Mouse (Mus musculus) left cerebral cortex, postnatal 25 days (tissue): ENCODE results near the gene Aldoart2. TPM values are rescaled to one million over a fixed set of nuclear protein-coding genes. Genes with fewer than 3 reads are reported as not detected.
A peak's percentile ranks its signal among the peaks of the same experiment; 100 is the strongest.
"Not testable (repeated sequence)": the region's sequence is repeated elsewhere in the genome, so short reads cannot be mapped to it uniquely, and the experiment has no call there.

ENCODE experiments used
- DNase-seq, 2 experiments: peaks; one replicate each; pipeline ENCODE4 v3.0.0; 2022; ENCODE audit warnings: low spot score in 2 of 2, mixed read lengths in 1 of 2
- intact Hi-C: fragments of 180-260 bp; cut with DNase I; formaldehyde crosslinking; loops from one replicate; pipeline ENCODE4 v1.15.1; 2025
- total RNA-seq, 2 experiments: library from RNA; stranded (reverse); gene quantifications; 2 replicates each; pipeline ENCODE4 v1.2.3; 2021

The Aldoart2 gene
- not detected for total RNA-seq

- DNase-seq, result no peak
- intact Hi-C loops, result no loop called here
These were observed at the start of gene Aldoart2 for GRCm38 (mm10) chr12:55565206-55565605. Gene Aldoart2, plus strand, starts transcription at chr12:55565239.

GRCm38 (mm10) chr12:55518061-55518738 lies 46.8 kb upstream of the Aldoart2 start:
- intact Hi-C loops, result loop anchor here (10.0 kb wide), 1 partner anchor 147 kb away; no protein-coding TSS in a partner anchor
- DNase-seq, result peak in 1 of 2 experiments; percentile 24

DNA sequence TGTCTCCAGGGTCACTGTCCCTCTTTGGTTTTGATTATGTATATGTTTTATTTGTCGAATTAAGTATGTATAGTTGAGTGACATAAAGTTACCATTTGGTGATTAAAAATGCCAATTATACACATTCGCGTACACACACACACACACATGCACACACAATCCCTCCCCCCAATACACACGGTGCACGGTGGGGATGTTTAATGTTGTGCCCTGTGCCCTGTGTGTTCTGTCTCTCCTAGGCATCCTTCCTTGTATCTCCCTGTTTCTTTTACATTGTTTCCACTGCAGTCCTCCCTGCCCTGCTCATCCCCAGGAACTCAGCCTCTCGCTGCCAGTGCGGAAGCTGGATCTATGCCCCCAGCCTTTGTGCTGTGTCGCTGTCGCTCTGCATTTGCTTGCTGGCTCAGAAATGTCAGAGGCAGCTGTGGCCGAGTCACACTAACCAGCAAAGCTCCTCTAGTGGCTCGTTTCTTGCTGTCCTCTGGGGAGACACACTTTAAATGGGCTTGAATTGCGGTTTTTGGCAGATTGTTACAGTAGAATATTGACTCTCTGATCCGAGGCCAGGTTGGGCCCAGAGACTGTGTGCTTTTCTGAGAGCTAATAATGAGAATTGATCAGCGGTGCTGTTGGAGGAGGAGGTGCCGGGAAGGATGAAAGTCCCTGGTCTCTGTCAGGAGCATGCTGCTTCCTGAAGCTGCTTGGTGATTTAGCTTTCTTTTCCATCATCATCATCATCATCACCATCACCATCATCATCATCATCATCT lies 37.9 kb upstream of the Aldoart2 start:
- intact Hi-C loops, result loop anchor here (10.0 kb wide), 1 partner anchor 308 kb away; the partner anchor contains the start of gene Brms1l

DNA sequence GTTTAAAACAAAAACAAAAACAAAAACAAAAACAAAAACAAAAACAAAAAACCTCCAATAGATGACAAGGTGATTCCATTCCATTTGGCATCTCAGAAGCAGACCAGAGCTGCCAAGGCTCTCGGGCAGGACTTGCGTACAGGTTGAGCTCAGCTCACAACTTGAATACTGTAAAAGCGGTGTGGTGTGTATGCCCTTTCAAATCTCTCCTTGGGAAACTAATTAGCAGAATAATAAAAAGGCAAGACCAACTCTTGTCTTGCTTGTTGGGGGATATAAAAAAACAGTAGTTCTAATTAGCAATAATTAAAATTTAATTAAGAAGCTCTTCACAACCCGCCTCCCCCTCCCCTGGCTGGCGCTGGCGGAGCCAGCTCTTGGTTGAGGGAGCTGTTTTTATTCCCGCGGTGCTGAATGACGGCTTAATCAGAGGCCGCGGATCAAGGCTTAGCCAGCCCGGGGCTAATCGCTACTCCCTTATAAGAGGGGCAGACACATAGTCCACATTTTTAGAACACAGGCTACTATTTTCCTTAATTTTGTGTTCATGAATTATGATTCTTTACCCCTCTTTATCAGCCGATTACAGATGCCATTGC lies 28.4 kb upstream of the Aldoart2 start:
- DNase-seq, result no peak
- intact Hi-C loops, result no loop called here

More for the DNA sequence above, 37.9 kb upstream of the Aldoart2 start:
- no peak for DNase-seq

DNA sequence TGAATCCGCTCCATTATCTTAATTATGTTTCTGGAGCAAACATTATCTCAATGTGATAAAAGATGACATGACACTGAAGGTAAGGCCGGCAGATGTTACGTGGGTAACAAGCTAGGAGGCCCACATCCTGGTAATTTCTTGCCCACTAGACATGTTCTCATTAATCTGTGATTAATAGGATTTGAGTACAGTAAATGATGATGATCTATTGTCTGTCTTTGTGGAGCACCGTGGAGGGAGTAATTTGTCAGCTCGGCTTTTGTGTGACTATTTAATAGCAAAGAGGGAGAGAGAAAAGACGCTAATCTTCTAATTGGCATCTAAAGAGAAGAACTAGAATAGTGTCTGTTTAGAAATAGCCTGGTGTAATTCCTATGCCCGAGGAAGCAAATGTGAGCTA lies 27.3 kb upstream of the Aldoart2 start:
- no peak for DNase-seq
- intact Hi-C loops, result no loop called here

DNA sequence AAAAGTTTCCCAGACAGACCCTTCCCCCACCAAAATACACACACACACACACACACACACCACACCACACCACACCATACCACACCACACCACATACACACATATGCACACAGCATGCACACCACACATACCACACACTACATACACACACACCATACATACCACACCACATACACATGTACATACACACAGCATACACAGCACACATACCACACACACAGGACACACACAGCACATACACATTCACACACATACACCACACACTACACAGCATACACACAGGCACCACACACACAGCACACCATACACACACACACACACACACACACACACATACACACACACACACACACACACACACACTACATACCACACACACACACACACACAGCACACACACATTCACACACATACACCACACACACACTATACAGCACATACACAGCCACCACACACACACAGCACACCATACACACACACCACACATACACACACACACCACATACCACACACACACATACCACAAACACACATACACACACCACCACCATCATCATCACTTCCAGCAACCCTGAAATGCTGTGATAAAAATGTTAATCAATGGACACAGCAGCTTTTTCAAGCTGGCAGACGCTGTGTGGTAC lies 26.6 kb upstream of the Aldoart2 start:
- intact Hi-C loops, result no loop called here
- no peak for DNase-seq

DNA sequence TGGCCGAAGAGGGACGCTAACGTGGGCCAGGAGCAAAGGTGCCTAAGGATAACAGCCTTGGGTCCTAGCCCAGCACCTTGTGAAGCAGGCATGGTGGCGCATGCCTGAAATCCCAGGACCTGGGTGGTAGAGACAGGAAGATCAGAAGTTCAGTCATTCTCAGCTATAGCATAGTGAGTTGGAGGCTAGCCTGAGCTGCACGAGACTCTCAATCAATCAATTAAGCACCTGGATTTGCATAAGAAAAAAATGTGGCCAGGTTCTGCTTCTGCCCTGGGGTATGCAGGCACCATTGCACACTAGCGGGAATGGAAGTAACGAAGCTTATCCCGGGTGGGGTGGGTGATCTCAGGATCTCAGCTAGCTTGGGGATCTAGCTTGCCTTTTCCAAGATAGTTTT lies 25.9 kb upstream of the Aldoart2 start:
- intact Hi-C loops, result no loop called here

DNA sequence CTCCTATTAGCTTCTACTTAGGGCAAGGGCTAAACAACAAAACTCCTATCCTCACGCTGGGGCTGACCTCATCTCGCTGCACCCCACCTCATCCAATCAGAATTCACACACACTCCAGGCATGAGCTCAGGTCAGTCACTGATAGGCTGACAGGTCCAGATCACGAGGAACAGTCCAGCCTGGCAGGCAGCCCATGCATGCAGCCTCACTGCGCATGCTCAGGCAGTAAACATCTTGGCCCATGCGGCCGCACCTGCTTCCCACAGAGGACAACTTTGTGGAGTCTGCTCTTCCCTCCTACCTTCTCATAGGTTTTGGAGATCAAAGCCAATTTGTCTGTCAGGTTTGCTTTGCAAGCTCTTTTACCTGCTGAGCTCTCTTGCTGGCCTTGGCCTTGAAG lies 10.1 kb upstream of the Aldoart2 start:
- intact Hi-C loops, DNase-seq: not testable (repeated sequence)

More for the DNA sequence above, 25.9 kb upstream of the Aldoart2 start:
- DNase-seq, result no peak

GRCm38 (mm10) chr12:55557866-55558265 lies 7.2 kb upstream of the Aldoart2 start:
- peak in 1 of 2 experiments; percentile 74 for DNase-seq
- intact Hi-C loops, result no loop called here

DNA sequence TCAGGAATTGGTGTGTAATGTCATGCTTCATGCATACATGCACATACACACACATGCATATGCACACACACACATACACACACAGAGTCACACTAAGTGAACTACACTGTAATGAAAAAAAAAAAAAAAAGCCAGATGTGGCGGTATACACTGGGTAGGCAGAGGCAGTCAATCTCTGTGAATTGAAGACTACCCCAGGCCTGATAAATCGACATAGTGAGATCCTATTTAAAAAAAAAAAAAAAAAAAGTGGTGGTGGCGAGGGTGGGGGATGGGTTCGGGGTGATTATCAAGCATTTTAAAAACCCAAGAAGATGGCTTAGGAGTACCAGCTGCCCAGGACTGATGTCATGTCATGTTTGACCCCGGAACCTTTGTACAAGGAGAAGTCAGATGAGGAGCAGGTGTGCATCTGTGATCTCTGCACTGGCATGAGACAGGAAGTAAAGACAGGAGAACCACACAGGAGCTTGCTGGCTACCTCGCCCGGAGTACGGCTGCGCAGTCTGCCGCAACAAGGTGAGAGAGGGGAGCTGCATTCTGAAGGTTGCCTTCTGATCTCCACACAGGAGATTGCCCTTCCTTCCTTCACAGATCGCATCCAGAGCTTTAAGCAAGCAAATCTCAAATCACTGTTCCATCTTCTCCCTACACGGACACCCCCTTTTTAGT lies 5.7 kb upstream of the Aldoart2 start:
- intact Hi-C loops, result no loop called here
- DNase-seq, result no peak

GRCm38 (mm10) chr12:55560025-55560690 lies 4.9 kb upstream of the Aldoart2 start:
- intact Hi-C loops, result no loop called here
- DNase-seq, result no peak

- DNase-seq, result peak in 1 of 2 experiments; percentile 70
These were observed 1.3 kb upstream of the Aldoart2 start for GRCm38 (mm10) chr12:55563742-55564141.

DNA sequence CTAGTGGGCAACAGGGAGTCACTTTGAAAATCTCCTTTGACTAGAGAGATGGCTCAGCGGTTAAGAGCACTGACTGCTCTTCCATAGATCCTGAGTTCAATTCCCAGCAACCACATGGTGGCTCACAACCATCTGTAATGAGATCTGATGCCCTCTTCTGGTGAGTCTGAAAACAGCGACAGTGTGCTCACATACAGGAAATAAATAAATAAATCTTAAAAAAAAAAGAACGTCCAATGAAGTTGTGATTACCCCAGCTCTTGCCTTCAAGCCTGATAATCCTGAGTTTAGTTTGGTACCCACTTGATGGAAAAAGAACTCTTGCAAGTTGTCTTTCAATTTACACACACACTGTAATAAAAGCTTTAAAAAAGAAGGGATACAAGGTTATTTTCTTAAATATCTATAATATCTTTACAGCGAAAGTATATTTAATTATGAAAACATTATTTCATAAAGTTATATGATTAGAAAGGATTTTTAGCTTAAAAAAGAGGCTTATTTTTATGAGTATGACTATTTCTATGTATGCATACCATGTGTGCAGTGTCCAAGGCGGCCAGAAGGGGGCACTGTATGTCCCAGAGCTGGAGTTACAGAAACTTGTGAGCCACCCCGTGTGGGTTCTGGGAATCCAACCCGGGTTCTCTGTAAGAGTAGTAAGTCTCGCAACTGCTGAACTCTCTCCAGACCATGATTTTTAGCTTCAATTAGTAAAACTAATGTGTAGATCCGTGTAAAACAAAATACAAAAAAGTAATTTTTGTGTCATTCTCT lies 664 bp upstream of the Aldoart2 start:
- intact Hi-C loops, result no loop called here
- no peak for DNase-seq

More at GRCm38 (mm10) chr12:55563742-55564141, 1.3 kb upstream of the Aldoart2 start:
- intact Hi-C loops, result no loop called here

DNA sequence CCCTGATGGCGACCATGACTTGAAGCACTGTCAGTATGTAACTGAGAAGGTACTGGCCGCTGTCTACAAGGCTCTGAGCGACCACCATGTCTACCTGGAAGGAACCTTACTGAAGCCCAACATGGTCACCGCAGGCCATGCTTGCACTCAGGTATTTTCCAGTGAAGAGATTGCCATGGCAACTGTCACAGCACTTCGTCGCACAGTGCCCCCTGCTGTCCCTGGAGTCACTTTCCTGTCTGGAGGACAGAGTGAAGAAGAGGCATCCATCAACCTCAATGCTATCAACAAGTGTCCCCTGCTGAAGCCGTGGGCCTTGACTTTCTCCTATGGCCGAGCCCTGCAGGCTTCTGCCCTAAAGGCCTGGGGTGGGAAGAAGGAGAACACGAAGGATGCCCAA lies 828 bp downstream of the Aldoart2 start:
- intact Hi-C loops, result no loop called here
- no peak for DNase-seq

- DNase-seq, result no peak
- intact Hi-C loops, result no loop called here
These were observed 1.8 kb downstream of the Aldoart2 start for GRCm38 (mm10) chr12:55566837-55567236.

DNA sequence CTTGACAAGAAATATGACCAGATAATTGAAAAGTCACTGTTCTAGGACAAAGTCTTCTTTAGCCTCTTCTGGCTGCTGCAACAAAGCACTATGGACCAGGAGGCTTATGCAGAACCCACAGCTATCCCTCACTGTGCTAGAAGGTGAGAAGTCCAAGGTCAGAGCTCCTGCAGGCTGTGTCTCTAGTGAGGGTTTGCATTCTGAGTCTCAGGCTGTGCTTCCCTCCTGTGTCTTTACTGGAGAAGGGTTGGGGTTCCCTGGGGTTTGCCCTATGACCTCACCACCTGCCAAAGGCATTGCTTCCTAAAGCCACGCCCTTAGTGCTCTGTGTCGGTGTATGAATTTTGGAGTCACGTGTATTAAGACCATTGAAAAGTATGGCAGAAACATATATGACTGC lies 3.4 kb downstream of the Aldoart2 start:
- intact Hi-C loops, result no loop called here
- no peak for DNase-seq

GRCm38 (mm10) chr12:55569676-55570075 lies 4.6 kb downstream of the Aldoart2 start:
- intact Hi-C loops, result no loop called here
- DNase-seq, result no peak

DNA sequence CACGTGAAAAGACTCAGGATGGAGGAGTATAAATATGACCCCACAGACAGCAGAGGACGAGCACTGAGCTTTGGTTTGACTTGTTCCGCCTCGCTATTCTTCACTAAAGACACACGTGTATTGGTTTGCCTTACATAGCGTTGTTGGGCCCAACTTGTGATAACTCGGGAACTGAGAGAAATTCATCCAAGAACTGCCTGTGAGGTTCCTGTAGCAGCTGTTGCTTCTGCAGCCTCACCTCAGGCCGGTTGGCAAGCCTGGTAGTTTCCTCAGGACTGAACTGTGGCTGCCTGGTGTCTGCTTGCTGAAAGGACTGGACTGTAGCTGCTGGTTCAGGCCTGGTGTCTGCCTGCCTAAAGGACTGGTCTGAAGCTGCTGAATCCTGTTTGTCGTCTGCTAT lies 5.6 kb downstream of the Aldoart2 start:
- intact Hi-C loops, result no loop called here

More for the DNA sequence above, 5.6 kb downstream of the Aldoart2 start:
- no peak for DNase-seq
